Mouse (Mus musculus) kidney, postnatal 10 days (tissue): ENCODE measurements at regions not wholly inside any gene's neighbourhood (a gene's known extent, or its start where the extent isn't known, plus 50 kb on each side); places are given as distances from the start of the nearest gene placed in this dataset.

Source experiments
- DNase-seq: peaks from one replicate; pipeline ENCODE4 v3.0.0; 2021; ENCODE audit warnings: mixed read lengths

- no peak for DNase-seq
Measured at GRCm38 (mm10) chr6:94336168-94336567, 52.5 kb upstream of the Magi1 start.
